Mouse (Mus musculus) liver, embryonic 13.5 days (tissue): ENCODE measurements around the gene Osbpl5. TPM values are rescaled to one million over a fixed set of nuclear protein-coding genes. Genes with fewer than 3 reads are reported as not detected.
A peak's percentile ranks its signal among the peaks of the same experiment; 100 is the strongest.
"Not testable (repeated sequence)": the region's sequence is repeated elsewhere in the genome, so short reads cannot be mapped to it uniquely, and the experiment has no call there.

Experiments
- ATAC-seq: fragments of 200-750 bp; cut with Nextera tagmentation; 2 replicates; pipeline ENCODE4 v1.8.0; 2017; ENCODE audit warnings: low read depth, mild to moderate bottlenecking, moderate number of reproducible peaks, moderate library complexity
- DNase-seq: peaks from one replicate; pipeline ENCODE4 v3.0.0; 2022
- H3K27ac ChIP-seq: fragments of 300-500 bp; sonication (generic); 2 replicates; pipeline ENCODE4 v1.5.1; 2015; ENCODE audit warnings: moderate library complexity, mild to moderate bottlenecking, inconsistent platforms
- H3K27me3 ChIP-seq: fragments of 300-500 bp; sonication (generic); 2 replicates; pipeline ENCODE4 v1.6.1; 2015; ENCODE audit warnings: mild to moderate bottlenecking, inconsistent platforms
- H3K36me3 ChIP-seq: fragments of 300-500 bp; sonication (generic); 2 replicates; pipeline ENCODE4 v1.6.1; 2015; ENCODE audit warnings: mild to moderate bottlenecking, inconsistent platforms
- H3K4me1 ChIP-seq: fragments of 300-500 bp; sonication (generic); replicated peaks from 2 replicates; pipeline ENCODE4 v1.6.1; 2015; ENCODE audit warnings: inconsistent platforms
- H3K4me2 ChIP-seq: fragments of 300-500 bp; sonication (generic); 2 replicates; pipeline ENCODE4 v1.6.1; 2015; ENCODE audit warnings: inconsistent platforms, mild to moderate bottlenecking, moderate library complexity
- H3K4me3 ChIP-seq: fragments of 300-500 bp; sonication (generic); replicated peaks from 2 replicates; pipeline ENCODE4 v1.5.1; 2015; ENCODE audit warnings: mild to moderate bottlenecking, inconsistent platforms
- H3K9ac ChIP-seq: fragments of 300-500 bp; sonication (generic); 2 replicates; pipeline ENCODE4 v1.6.1; 2015; ENCODE audit warnings: mild to moderate bottlenecking, inconsistent platforms
- H3K9me3 ChIP-seq: fragments of 300-500 bp; sonication (generic); replicated peaks from 2 replicates; pipeline ENCODE4 v1.6.1; 2016; ENCODE audit warnings: inconsistent platforms
- WGBS: fragments of 180-500 bp; shearing (Covaris S2); methylation state at CpG from one replicate; pipeline ENCODE4 v1.1.7; 2015; ENCODE audit not compliant: insufficient replicate concordance; 5-methylcytosine and 5-hydroxymethylcytosine counted together
- microRNA-seq: library from miRNA; unstranded; fragments of <30 nt; microRNA quantifications from one replicate; pipeline ENCODE4, GENCODE M21; 2016
- polyA plus RNA-seq: library from polyadenylated mRNA; unstranded; fragments of >200 nt; fragmentation: Nextera tagmentation; extraction: Ambion mirVana; gene quantifications from 2 replicates; pipeline ENCODE4 v1.2.1, GENCODE M21; 2015

Gene Osbpl5
- polyA plus RNA-seq, 1 experiment from 2014 or later: 2.4 TPM

- H3K36me3 ChIP-seq, H3K9ac ChIP-seq, H3K9me3 ChIP-seq, H3K4me2 ChIP-seq, H3K4me1 ChIP-seq, H3K27me3 ChIP-seq, H3K27ac ChIP-seq, DNase-seq, ATAC-seq, H3K4me3 ChIP-seq: not testable (repeated sequence)
- WGBS: 25% methylated on average over 2 of the region's 2 CpGs
Measured at GRCm38 (mm10) chr7:143680836-143681235, 75.9 kb downstream of the Osbpl5 start.

- not testable (repeated sequence) for H3K27ac ChIP-seq, H3K9ac ChIP-seq, DNase-seq, H3K36me3 ChIP-seq, H3K4me1 ChIP-seq, ATAC-seq, H3K27me3 ChIP-seq, H3K9me3 ChIP-seq, H3K4me2 ChIP-seq, H3K4me3 ChIP-seq
- 48% methylated on average over 2 of the region's 2 CpGs for WGBS
Measured at GRCm38 (mm10) chr7:143679650-143680049, 77.1 kb downstream of the Osbpl5 start.

- DNase-seq (no peak), ATAC-seq (no peak)
- Histone ChIP-seq H3K4me2 (no peak overlapping the region), H3K27me3 (no peaks in the 10 kb centered on the region), H3K36me3 (no peaks in the 10 kb centered on the region), H3K9ac (no peak overlapping the region), H3K4me3 (no peak overlapping the region), H3K9me3 (no peaks in the 10 kb centered on the region), H3K4me1 (peaks cover 10% of the 10 kb centered on the region), H3K27ac (no peak overlapping the region)
Measured at GRCm38 (mm10) chr7:143666427-143667311, 90.1 kb downstream of the Osbpl5 start.

GRCm38 (mm10) chr7:143663470-143663869, 93.3 kb downstream of the Osbpl5 start:
- no peak overlapping the region for H3K9ac ChIP-seq
- no peak overlapping the region for H3K27ac ChIP-seq
- no peaks in the 10 kb centered on the region for H3K9me3 ChIP-seq
- WGBS: 60% methylated on average over 2 of the region's 2 CpGs
- no peak overlapping the region for H3K4me3 ChIP-seq
- no peaks in the 10 kb centered on the region for H3K36me3 ChIP-seq
- DNase-seq (no peak), ATAC-seq (no peak)
- peaks cover 10% of the 10 kb centered on the region for H3K4me1 ChIP-seq
- H3K4me2 ChIP-seq: no peak overlapping the region
- no peaks in the 10 kb centered on the region for H3K27me3 ChIP-seq

- no peak overlapping the region for H3K9ac ChIP-seq
- no peak overlapping the region for H3K27ac ChIP-seq
- no peaks in the 10 kb centered on the region for H3K9me3 ChIP-seq
- no peaks in the 10 kb centered on the region for H3K27me3 ChIP-seq
- no peaks in the 10 kb centered on the region for H3K36me3 ChIP-seq
- no peaks in the 10 kb centered on the region for H3K4me1 ChIP-seq
- no peak overlapping the region for H3K4me3 ChIP-seq
- ATAC-seq (no peak), DNase-seq (no peak)
- H3K4me2 ChIP-seq: no peak overlapping the region
Measured at GRCm38 (mm10) chr7:143660797-143661196, 96.0 kb downstream of the Osbpl5 start.

GRCm38 (mm10) chr7:143649769-143650346, 106.9 kb downstream of the Osbpl5 start:
- not testable (repeated sequence) for DNase-seq, H3K4me3 ChIP-seq, ATAC-seq, H3K9me3 ChIP-seq, H3K27me3 ChIP-seq, H3K9ac ChIP-seq, H3K36me3 ChIP-seq, H3K4me1 ChIP-seq, H3K27ac ChIP-seq
- WGBS: 46% methylated on average over 10 of the region's 10 CpGs
- H3K4me2 ChIP-seq: peak overlapping the region; percentile 83

- H3K27me3 ChIP-seq: peaks cover 3% of the 10 kb centered on the region
- peak; percentile 86 for ATAC-seq
- WGBS: 5% methylated on average over 39 of the region's 39 CpGs
- peaks cover 6% of the 10 kb centered on the region for H3K4me1 ChIP-seq
- H3K4me2 ChIP-seq: peak within 1 kb of the TSS; percentile 83
- H3K4me3 ChIP-seq: peak within 1 kb of the TSS; percentile 61
- 0 out of 2 replicates have a peak, but pooled peaks cover 2% of the 10 kb centered on the region for H3K9me3 ChIP-seq
- DNase-seq: peak; percentile 61
- peak within 1 kb of the TSS; percentile 58 for H3K9ac ChIP-seq
- no peak within 1 kb of the TSS for H3K27ac ChIP-seq
- no peaks in the 10 kb centered on the region for H3K36me3 ChIP-seq
Measured at GRCm38 (mm10) chr7:143649034-143649768, 107.6 kb downstream of the Osbpl5 start, which contains the start of gene Tnfrsf22. Tnfrsf22 (minus strand) TSS chr7:143649661.

- ATAC-seq, H3K9me3 ChIP-seq, H3K9ac ChIP-seq, H3K4me1 ChIP-seq, H3K27me3 ChIP-seq, DNase-seq, H3K4me2 ChIP-seq, H3K27ac ChIP-seq, H3K36me3 ChIP-seq, H3K4me3 ChIP-seq: not testable (repeated sequence)
- WGBS: 43% methylated on average over 2 of the region's 2 CpGs
Measured at GRCm38 (mm10) chr7:143643949-143644348, 112.8 kb downstream of the Osbpl5 start.

Small RNAs within 50 kb of the gene (microRNA-seq; reads per million reads assigned to microRNA genes)
- not detected for gene Gm22064

Other genes starting within 250 kb of the Osbpl5 start
- gene Nap1l4, start 207.9 kb downstream of the Osbpl5 start, polyA plus RNA-seq: 96.7 and 108 TPM in 2 replicates
- gene Cars, start 156.9 kb downstream of the Osbpl5 start, polyA plus RNA-seq: 64.3 and 69.3 TPM in 2 replicates
- 0.54 and 0.64 TPM in 2 replicates for gene Tnfrsf26, start 128.3 kb downstream of the Osbpl5 start, polyA plus RNA-seq
- 1.0 and 1.2 TPM in 2 replicates for gene Tnfrsf22, start 107.3 kb downstream of the Osbpl5 start, polyA plus RNA-seq
- 0.17 and 0.44 TPM in 2 replicates for gene Tnfrsf23, start 71.1 kb downstream of the Osbpl5 start, polyA plus RNA-seq
- not detected in 2 replicates for gene Mrgprg, start 10.0 kb upstream of the Osbpl5 start, polyA plus RNA-seq
- gene Mrgpre, start 27.5 kb upstream of the Osbpl5 start, polyA plus RNA-seq: 0.17 and 0.28 TPM in 2 replicates
- 7.0 and 7.7 TPM in 2 replicates for gene Nadsyn1, start 65.9 kb upstream of the Osbpl5 start, polyA plus RNA-seq
- gene Dhcr7, start 66.2 kb upstream of the Osbpl5 start, polyA plus RNA-seq: 38.0 and 52.5 TPM in 2 replicates
- gene Gm498, start 109.9 kb upstream of the Osbpl5 start, polyA plus RNA-seq: not detected in 2 replicates
- 0.22 and 0.30 TPM in 2 replicates for gene Shank2, start 244.9 kb upstream of the Osbpl5 start, polyA plus RNA-seq